Mouse (Mus musculus) left cerebral cortex, adult 8-10 months (tissue): ENCODE measurements around the gene Cant1. TPM values are rescaled to one million over a fixed set of nuclear protein-coding genes. Genes with fewer than 3 reads are reported as not detected.

ENCODE experiments used
- DNase-seq, 2 experiments: peaks; one replicate each; pipeline ENCODE4 v3.0.0; 2022; ENCODE audit warnings: low spot score in 2 of 2
- total RNA-seq, 4 experiments: library from RNA; stranded (reverse); gene quantifications; 2 replicates each; pipeline ENCODE4 v1.2.4; 2022

Gene Cant1
- total RNA-seq, 4 experiments from 2014 or later = 36.6 to 40.3 (median 38.8) TPM

DNA sequence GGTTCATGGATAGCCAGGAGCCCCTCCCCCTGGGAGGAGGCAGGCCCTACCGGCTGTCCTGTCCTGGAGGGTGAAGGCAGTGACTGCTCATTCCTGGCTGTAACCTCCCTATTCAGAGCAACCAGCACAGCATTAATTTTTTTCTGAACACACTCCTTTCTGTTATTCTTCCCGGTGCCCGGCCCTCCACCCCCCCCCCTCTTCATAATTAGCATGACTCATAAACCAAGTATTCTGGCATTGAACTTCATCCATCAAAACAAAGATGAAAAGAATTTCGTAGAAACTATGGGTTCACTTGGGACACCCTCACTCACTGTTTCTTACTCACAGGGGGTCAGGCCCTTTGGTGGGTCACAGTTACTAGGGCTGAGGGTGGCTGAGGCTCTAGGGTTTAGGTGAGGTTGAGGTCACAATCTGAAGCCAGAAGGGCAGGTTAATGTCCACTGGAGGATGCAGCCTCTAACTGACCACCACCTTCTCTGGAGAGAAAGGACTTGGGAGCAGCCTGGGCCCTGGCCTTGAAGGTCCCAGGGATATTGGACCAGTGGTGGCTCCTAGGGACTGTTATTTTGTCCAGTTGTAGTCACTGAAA is 11.5 kb upstream of the Cant1 start:
- DNase-seq = no peak

DNA sequence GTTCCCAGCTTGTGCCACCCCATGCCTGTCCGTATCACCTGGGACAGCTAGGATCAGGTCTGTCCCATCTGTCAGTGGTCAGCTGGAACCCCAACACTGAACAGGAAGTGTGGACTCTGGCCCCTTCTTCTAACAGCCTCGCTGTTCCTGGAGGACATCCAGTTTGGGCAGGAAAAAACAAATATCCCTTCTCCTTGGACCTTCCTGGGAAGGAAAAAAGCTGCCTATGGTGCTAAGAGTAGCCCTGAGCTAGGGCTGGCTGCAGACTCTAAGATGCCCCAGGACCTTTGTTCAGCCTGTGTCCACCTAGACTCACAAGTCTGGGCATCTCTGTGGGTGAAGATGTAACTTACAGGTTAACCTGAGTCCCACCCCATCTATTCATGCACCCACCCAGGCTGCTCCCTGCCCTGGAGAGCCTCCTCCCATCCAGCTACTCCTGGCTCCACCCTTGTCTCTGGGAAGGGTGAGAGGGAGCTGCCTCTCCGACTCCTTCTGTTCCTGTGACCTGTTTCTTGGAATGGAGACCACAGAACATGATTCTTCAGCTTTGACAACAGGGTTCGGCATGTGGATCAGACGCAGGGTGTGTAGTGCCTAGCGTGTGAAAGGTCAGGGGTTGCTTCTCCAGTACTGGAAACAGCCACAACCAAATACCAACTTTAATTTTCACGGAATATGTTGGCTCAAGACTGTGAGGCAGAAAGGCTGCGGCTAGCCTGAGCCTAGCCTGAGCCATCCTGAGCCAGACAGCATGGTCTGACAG is 10.2 kb upstream of the Cant1 start:
- no peak for DNase-seq

DNA sequence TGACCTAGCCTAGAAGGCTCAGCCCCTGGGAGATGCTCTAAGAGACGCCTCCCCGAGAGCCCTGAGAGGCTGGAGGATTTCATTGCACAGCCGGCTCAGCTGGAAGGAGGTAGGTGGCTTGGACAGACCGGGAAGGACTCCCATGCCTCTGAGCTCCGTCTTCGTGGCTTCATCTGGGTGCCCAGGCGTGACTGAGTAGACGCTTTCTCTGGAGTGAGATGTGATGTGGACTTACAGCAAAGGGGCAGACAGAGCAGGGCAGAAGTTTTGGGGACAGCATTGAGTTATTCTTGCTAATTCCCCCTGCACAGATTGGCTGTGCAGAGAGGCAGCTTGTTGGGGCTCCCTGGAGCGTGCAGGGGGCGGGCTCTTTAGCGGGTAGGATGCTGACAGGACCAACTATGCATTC is 9.6 kb upstream of the Cant1 start:
- DNase-seq = no peak

DNA sequence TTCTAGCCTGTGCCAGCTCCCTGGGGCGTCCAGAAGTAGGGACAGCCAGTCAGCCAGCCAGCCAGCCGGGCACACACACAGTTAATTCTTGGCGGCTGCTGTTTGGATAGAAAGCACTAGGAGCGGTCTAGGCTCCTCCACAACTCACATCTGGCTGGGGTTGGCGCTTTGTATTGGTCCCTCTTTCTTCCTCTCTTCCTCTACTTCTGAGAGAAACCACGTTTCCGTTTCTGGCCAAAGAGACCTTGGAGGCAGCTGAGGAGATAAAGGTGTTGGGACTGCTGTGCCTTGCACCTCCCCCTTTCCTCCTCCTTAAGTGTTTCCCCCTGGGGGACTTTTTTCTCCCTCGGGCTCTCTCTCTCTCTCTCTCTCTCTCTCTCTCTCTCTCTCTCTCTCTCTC is 9.1 kb upstream of the Cant1 start, which contains the start of gene C1qtnf1:
TSS of gene C1qtnf1 (plus strand) at position 218 of the 400 bp plus-strand sequence.
- no peak for DNase-seq

DNA sequence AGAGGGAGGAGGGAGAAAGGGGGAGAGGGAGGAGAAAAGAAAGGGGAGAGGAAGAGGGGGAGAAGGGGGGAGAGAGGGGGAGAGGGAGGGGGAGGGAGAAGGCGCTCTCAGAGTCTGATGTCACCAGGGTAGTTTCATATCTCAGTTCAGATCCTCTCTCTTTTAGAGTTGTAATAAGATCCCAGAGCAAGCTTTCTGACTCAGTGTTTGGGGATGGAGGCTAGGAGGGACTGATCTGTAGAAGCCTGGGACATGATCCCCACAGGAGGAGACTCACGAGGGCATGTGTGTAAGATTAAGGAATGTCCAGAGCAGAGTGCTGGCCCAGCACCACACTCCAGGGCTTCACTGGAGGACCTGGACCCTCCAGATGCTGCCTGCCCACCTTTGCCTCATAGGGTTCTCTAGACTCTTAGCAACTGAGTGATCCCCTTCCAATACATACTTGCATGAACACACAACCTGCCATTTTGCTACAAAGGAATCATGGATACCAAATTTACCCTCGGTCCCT is 8.4 kb upstream of the Cant1 start:
- DNase-seq = no peak

DNA sequence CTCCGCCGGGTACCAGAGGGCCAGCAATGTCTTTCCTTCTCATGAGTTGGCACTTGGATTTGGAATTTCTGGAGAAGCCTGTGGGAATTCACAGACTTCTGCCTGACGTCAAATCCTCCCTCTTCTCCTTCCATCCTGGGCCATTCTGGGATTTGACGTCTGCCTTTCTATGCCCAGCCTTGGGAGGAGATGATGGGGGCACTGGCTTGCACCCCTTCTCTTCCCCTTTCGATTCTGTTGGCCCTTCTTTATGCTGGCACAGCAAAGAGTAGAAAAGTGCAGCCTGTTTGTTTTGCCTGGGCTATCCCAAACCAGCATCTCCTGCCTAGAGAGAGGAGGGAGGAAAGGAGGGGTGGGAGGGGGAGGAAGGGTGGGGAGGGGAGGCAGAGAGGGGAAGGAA is 7.9 kb upstream of the Cant1 start:
- DNase-seq = no peak

DNA sequence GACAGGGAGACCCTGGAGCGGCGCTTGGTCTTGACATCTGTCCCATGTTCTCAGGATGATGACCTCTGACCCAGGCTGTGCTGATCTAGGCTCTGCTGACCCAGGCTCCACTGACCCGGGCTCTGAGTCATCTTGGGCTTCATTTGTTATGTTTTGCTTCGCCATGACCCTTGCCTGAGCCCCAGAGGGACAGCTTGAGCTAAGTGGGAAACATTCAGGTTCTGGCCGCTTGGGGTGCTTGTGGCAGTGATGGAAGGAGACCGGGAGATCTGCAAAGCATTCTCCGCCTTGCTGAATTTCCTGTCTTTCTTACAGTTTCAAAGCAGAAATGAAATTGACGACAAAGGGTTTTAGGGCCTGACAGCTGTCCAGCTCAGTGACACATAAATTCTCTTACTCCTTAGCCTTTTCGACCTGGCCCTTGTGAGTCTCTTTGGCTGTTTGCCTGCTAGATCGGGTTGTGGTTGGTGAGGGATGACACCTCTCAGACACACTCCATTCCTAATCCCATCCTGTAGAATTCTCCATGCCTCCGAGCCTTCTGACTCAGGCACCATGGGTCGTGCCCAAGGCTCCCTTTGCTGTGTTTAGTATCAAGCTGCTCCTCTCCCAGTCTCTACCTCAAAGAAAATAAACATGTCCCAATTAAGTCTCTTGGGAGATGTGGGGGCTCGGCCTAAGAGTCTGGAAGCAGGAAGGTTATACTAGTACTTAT is 5.9 kb upstream of the Cant1 start:
- no peak for DNase-seq

DNA sequence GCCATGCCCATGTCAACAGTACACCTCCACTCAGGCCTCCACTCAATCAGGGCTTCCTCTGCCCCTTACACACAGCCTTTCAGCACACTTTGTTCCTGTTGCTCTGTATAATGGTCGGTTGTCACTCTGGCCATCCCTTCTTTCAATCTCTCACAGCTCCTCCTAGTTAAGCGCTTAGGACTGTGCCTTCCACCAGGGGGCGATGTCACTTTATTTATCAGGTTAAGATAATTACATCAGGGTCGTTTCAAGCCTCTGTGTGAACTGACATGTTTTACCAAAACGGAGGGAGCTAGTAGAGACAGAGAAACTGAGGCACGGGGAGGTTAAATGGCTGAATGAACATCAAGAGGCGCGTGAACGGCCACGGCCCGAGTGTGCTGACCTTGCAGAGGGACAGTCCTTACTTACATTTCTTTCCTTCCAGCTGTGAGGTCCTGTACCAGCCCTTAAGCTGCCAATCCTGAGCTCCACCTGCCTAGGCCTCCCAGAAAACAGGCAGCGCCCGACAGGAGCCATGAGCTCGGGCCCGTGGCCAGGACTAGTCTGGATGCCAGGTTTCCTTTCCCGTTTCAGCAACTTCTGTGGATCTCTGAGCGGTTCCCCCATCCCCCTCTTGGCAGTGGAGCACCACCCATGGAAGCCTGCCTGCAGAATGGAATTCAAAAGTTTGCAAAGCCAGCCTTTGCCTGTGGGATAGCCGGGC is 4.5 kb upstream of the Cant1 start:
- DNase-seq = peak; percentile 59 to 70

DNA sequence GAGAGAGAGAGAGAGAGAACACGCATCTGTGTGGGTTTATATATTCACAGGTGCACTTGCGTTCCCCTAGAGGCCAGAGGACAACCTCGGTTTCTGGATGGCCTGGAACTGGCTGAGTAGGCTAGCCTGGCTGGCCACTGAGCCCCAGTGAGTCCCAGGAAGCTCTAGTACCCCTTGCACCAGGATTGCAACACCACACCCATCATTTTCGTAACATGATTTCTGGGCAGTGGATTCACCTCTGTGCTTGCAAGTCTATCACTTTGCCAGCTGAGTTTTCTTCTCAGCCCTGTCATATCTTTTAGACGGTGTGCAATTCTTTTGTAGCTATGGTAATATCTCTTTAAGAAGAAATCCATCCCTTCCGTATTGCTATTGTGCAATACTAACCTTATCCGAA is 1.4 kb upstream of the Cant1 start:
- DNase-seq = no peak

DNA sequence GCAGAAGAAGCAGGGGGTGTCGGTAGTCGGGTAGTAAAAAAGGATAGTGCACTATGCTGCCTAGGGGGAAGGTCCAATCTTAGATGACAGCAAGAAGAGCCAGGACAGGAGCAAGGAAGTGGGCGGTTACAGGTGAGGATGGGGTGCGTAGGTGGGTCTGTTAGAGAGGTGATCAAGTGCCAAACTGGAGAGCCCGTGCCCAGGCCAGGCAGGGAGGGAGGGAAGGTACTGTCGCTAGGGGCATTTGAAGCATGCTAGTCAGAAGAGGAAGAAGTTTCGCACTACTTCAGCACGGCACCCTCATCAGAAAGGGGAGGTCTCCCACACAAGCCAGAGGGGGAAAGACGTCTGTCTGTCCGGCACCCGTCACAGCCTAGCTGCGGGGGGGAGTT is 448 bp downstream of the Cant1 start:
- DNase-seq = no peak

DNA sequence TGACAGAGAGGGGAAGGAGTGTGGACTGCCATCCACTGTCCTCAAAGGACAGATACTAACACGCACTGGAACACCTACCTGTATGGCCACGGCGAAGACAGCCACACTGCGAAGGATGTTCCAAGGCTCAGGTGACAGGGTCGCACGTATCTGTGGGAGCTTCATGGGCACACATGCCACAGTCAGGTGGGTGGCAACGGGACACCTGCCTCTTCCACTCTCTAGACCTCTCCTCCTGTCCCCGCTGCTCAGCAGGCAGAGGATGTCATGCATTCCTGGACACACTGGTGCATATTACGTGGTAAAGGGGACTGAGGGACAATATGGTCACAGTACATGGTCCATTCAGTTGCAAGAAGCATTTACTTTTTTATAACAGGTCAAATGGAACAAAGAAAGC is 1.4 kb downstream of the Cant1 start:
- DNase-seq = no peak

DNA sequence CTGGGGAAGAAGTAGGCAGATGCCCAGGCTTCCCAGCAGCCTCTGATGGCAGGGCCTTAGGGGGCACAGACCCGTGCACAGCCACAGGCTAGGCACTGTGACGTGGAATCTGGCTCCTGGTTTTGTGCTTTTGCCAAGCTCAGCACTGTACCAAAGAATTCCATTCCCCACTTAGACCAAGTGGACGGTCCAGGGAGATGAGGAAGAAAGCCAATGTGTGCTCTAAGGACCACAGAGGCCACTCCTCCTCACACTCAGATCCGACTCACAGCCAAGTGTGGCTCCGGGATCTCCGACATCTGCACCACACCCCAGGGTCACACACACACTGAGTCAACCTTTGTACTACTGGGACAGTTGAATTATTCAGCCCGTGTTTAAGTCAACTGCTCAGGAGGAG is 2.8 kb downstream of the Cant1 start:
- no peak for DNase-seq

DNA sequence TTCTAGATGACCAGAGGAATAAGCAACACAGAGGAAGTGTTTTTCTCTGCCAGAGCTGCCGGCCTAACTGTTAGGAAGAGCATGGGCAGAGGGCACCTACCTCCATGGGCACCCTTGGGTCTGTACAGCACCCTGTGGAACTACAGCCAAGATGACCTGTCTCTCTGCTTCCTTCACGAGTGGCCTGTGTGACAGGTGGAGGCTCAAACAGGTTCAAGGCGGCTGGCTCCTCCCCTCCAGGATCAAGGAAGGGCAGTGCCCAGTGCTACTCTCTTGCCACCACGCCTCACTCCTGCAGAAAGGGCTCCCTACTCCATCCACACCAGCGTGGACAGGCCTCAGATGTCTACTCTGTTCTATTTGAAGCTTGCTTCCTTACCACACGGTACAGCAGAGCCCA is 3.3 kb downstream of the Cant1 start:
- no peak for DNase-seq

DNA sequence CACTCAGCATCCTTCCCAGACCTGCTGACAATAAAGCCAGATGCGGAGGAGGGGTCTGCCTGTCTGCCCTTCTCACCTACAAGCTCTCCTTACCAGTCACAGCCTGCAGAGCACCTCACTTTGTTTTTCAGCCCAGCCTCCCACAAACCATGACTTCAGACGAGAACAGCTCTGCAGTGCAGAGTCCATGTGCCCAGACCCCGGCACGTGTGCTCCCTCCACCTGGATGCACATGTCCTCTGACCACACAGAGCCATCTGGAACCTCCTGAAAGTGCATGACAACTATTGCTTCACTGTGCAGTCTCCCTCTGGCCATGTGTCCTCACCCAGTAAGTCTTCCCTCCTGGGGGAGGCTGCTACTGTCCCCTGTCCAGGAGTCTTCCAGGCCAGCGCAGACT is 4.6 kb downstream of the Cant1 start:
- DNase-seq = no peak

DNA sequence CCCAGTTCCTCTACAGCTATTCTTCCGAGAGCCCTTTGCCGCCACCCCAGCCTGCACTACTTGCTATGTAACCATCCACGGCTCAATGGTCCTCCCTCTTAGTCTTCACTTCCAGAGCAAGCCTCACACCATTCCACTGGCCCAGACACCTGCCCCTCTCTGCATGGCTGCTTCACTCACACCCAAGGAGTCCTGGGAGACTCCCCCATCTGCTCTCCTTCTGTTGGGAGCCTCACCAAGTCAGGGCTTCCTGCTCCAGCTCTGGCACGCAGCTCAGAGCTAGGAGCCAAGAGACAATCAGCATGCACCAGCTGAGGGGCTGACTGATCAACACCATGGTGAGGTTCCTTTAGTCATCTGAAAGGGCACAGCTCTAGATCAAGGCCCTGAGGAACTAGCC is 5.8 kb downstream of the Cant1 start:
- DNase-seq = no peak

DNA sequence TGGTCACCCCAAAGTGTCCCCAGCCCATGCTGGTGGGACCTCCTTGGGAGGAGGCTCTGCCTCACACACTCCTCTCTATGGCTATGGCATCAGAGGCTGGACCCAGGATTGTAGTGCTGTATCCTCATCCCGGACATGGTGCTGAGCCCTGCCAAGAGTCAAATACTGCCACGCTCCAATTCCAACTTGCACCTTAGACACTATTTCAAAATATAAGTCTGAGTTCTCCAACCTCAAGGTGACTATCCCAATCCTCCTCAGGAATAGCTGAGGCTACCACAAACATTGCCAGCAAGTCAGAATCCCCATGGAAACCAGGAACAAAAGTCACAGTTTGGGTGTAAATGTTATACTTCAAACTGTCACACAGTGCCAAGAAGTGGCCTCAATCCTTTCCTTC is 6.3 kb downstream of the Cant1 start:
- DNase-seq = no peak

DNA sequence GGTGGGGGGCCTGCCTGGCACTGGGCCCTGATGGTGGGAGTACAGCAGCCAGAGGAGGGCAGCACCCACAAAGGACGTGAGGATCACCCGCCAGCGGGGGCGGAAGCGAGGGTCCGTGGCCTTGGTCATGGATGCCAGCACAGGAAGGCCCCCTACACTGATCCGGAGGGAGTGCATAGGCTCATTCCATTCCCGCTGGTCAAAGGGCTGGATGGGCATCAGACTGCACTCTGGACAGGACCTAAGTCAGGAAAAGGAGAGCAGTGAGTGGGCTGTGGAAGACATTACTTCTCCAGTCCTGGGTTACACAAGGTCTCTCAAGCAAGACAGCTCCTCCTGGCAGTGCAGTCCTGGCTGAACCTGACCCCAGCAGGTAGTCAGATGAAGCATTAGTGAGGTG is 7.6 kb downstream of the Cant1 start:
- DNase-seq = no peak

DNA sequence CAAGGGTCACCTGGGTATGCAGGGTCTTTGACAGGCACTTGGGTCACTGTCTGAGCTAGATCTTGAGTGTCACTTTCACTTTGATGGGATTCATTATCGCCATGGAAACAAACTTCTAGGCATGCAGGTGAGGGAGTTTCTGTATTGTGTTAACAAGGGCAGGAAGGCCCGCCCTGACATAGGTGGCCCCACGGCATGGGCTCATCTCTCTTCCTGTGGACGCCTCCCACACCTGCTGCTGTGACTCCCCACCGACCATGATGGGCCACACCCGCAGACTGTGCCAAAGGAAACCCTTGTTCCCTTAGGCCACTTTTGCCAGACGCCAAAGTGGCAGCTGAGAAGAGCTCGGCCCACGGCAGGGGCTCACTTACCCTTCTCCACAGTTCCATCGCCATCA is 8.4 kb downstream of the Cant1 start:
- DNase-seq = no peak

DNA sequence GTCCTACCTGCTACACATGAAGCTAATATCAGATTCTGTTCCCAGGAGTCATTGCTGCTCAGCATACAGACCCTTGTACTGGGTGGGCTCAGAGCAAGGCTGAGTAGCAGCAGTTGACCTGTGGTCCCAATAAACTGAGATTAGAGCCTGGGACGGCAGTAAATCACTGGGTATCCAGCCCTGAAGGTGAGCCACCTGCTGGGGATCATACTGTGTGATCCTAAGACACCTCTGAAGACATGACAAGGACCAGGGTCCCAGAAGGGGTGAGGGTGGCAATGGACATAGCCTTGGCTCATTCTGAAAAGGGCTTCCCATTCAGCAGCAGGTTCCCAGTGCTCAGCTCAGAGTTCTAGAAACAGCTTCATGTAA is 8.8 kb downstream of the Cant1 start:
- DNase-seq = no peak

DNA sequence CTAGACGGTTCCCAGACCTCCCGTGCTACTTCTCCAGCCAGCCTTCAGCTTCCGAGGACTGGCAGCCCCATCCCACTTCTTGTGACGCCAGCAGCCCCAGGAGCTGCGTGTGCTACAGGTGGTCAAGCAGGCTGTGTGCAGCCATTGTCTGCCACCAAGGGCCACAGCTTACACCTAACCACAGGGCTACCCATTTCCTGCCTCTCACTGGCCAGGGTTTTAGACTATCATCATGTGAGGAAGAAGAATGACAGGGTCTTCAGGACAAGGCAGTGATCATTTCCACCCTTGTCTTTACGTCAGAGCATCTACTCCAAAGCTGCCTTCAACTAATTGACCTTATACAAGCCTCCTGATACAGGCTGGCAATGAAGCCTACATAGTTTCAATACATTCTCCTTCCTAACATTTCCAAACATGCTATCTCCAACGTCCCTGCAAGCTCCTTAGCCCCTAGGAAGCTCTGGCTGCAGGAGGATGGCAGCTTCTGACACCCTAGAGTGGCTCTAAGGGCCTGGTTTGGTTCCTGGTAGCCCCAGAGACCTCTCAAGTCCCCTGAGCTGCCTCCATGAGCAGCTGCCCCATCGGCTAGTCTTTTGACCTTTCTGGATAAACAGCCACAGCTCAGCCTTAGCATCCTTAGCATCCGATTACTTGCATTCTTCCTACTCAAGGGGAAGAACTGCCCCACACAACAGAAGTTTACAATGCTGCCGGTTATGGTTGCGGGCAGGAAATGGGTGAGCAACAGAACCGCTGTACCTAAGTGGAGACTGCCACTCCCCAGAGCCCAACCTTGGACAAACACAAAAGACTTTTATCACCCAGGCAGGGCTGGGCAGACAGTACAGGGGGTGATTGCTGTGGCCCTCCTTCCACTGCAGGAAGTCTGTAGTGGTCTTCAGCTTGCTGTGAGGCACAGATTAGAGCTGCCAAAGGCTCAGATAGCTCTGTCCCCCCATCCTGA is 9.5 kb downstream of the Cant1 start:
- no peak for DNase-seq
